Mouse (Mus musculus) limb, embryonic 13.5 days (tissue): ENCODE data around the gene Mical2. TPM values are rescaled to one million over a fixed set of nuclear protein-coding genes. Genes with fewer than 3 reads are reported as not detected.

Source experiments
- ATAC-seq: fragments of 200-750 bp; cut with Nextera tagmentation; 2 replicates; pipeline ENCODE4 v1.8.0; 2017; ENCODE audit warnings: low read depth, moderate number of reproducible peaks, moderate TSS enrichment; ENCODE audit not compliant: low FRiP score
- H3K27ac ChIP-seq: fragments of 300-500 bp; sonication (generic); 2 replicates; pipeline ENCODE4 v1.5.1; 2015; ENCODE audit warnings: inconsistent platforms, mild to moderate bottlenecking, moderate library complexity
- H3K27me3 ChIP-seq: fragments of 300-500 bp; sonication (generic); 2 replicates; pipeline ENCODE4 v1.6.1; 2015; ENCODE audit warnings: mild to moderate bottlenecking, inconsistent platforms
- H3K36me3 ChIP-seq: fragments of 300-500 bp; sonication (generic); 2 replicates; pipeline ENCODE4 v1.6.1; 2015; ENCODE audit warnings: inconsistent platforms, mild to moderate bottlenecking, moderate library complexity
- H3K4me1 ChIP-seq: fragments of 300-500 bp; sonication (generic); 2 replicates; pipeline ENCODE4 v1.6.1; 2015; ENCODE audit warnings: inconsistent platforms
- H3K4me2 ChIP-seq: fragments of 300-500 bp; sonication (generic); replicated peaks from 2 replicates; pipeline ENCODE4 v1.6.1; 2015; ENCODE audit warnings: inconsistent platforms, mild to moderate bottlenecking, moderate library complexity
- H3K4me3 ChIP-seq: fragments of 300-500 bp; sonication (generic); 2 replicates; pipeline ENCODE4 v1.5.1; 2015; ENCODE audit warnings: moderate library complexity, mild to moderate bottlenecking, inconsistent platforms
- H3K9ac ChIP-seq: fragments of 300-500 bp; sonication (generic); 2 replicates; pipeline ENCODE4 v1.6.1; 2015; ENCODE audit warnings: mild to moderate bottlenecking, inconsistent platforms
- H3K9me3 ChIP-seq: fragments of 300-500 bp; sonication (generic); 2 replicates; pipeline ENCODE4 v1.6.1; 2016; ENCODE audit warnings: inconsistent platforms
- WGBS: fragments of 180-500 bp; shearing (Covaris S2); methylation state at CpG from one replicate; pipeline ENCODE4 v1.1.7; 2015; 5-methylcytosine and 5-hydroxymethylcytosine counted together
- polyA plus RNA-seq: library from polyadenylated mRNA; unstranded; fragments of >200 nt; fragmentation: Nextera tagmentation; extraction: Ambion mirVana; gene quantifications from 2 replicates; pipeline ENCODE4 v1.2.1, GENCODE M21; 2015

Gene Mical2
- polyA plus RNA-seq, 1 experiment from 2014 or later: 2.3 TPM

GRCm38 (mm10) chr7:112354503-112354951 lies 128.9 kb downstream of the Mical2 start:
- ATAC-seq: peak; percentile 52; the same call in 1 of the 2 replicates
- Histone ChIP-seq H3K27me3 (no peaks in the 10 kb centered on the region), H3K36me3 (no peaks in the 10 kb centered on the region), H3K4me1 (peaks cover 49% of the 10 kb centered on the region), H3K9me3 (no peaks in the 10 kb centered on the region), H3K27ac (0 out of 2 replicates have a peak overlapping the region, but pooled peaks have one; percentile 6), H3K4me2 (peak overlapping the region; percentile 33), H3K9ac (no peak overlapping the region), H3K4me3 (no peak overlapping the region)
- WGBS: 16% methylated on average over 7 of the region's 7 CpGs

- Histone ChIP-seq H3K27me3 (no peaks in the 10 kb centered on the region), H3K27ac (no peak overlapping the region), H3K4me1 (peaks cover 13% of the 10 kb centered on the region), H3K9ac (no peak overlapping the region), H3K4me3 (no peak overlapping the region), H3K4me2 (no peak overlapping the region), H3K36me3 (no peaks in the 10 kb centered on the region), H3K9me3 (no peaks in the 10 kb centered on the region)
- no peak for ATAC-seq
- WGBS: 77% methylated on average over 3 of the region's 3 CpGs
Measured at GRCm38 (mm10) chr7:112359594-112359993, 133.9 kb downstream of the Mical2 start.

GRCm38 (mm10) chr7:112362574-112363200 lies 137.0 kb downstream of the Mical2 start:
- whole genome bisulfite sequencing: 40% methylated on average over 7 of the region's 7 CpGs
- no peak for ATAC-seq
- Histone ChIP-seq H3K4me3 (no peak overlapping the region), H3K36me3 (no peaks in the 10 kb centered on the region), H3K27ac (no peak overlapping the region), H3K9me3 (no peaks in the 10 kb centered on the region), H3K4me1 (no peaks in the 10 kb centered on the region), H3K27me3 (no peaks in the 10 kb centered on the region), H3K9ac (no peak overlapping the region), H3K4me2 (no peak overlapping the region)

GRCm38 (mm10) chr7:112365864-112366263 lies 140.2 kb downstream of the Mical2 start:
- no peak overlapping the region for H3K4me2 ChIP-seq
- no peak for ATAC-seq
- H3K27me3 ChIP-seq: no peaks in the 10 kb centered on the region
- no peak overlapping the region for H3K27ac ChIP-seq
- H3K9ac ChIP-seq: no peak overlapping the region
- no peaks in the 10 kb centered on the region for H3K9me3 ChIP-seq
- no peaks in the 10 kb centered on the region for H3K36me3 ChIP-seq
- H3K4me1 ChIP-seq: 0 out of 2 replicates have a peak, but pooled peaks cover 5% of the 10 kb centered on the region
- H3K4me3 ChIP-seq: no peak overlapping the region
- 81% methylated on average over 3 of the region's 3 CpGs for WGBS

- H3K4me3 ChIP-seq: no peak overlapping the region
- no peaks in the 10 kb centered on the region for H3K9me3 ChIP-seq
- no peaks in the 10 kb centered on the region for H3K36me3 ChIP-seq
- ATAC-seq: no peak
- H3K27ac ChIP-seq: no peak overlapping the region
- H3K27me3 ChIP-seq: no peaks in the 10 kb centered on the region
- WGBS: 31% methylated on average over 2 of the region's 2 CpGs
- no peak overlapping the region for H3K9ac ChIP-seq
- no peak overlapping the region for H3K4me2 ChIP-seq
- H3K4me1 ChIP-seq: 0 out of 2 replicates have a peak, but pooled peaks cover 5% of the 10 kb centered on the region
Measured at GRCm38 (mm10) chr7:112369046-112369445, 143.4 kb downstream of the Mical2 start.

- WGBS: 88% methylated on average over 3 of the region's 3 CpGs
- no peak overlapping the region for H3K4me2 ChIP-seq
- ATAC-seq: no peak
Measured at GRCm38 (mm10) chr7:112369977-112370376, 144.3 kb downstream of the Mical2 start.

GRCm38 (mm10) chr7:112371387-112371786 lies 145.7 kb downstream of the Mical2 start:
- no peak for ATAC-seq
- Histone ChIP-seq H3K36me3 (no peaks in the 10 kb centered on the region), H3K27me3 (no peaks in the 10 kb centered on the region), H3K4me2 (no peak overlapping the region), H3K4me1 (peaks cover 17% of the 10 kb centered on the region), H3K4me3 (no peak overlapping the region), H3K9ac (no peak overlapping the region), H3K27ac (no peak overlapping the region), H3K9me3 (no peaks in the 10 kb centered on the region)
- WGBS: 75% methylated on average over 2 of the region's 2 CpGs

More at GRCm38 (mm10) chr7:112369977-112370376, 144.3 kb downstream of the Mical2 start:
- H3K9me3 ChIP-seq: no peaks in the 10 kb centered on the region
- peaks cover 7% of the 10 kb centered on the region for H3K4me1 ChIP-seq
- no peaks in the 10 kb centered on the region for H3K27me3 ChIP-seq
- H3K36me3 ChIP-seq: no peaks in the 10 kb centered on the region
- H3K9ac ChIP-seq: no peak overlapping the region
- H3K27ac ChIP-seq: no peak overlapping the region
- H3K4me3 ChIP-seq: no peak overlapping the region

- H3K9me3 ChIP-seq: no peaks in the 10 kb centered on the region
- no peaks in the 10 kb centered on the region for H3K27me3 ChIP-seq
- H3K36me3 ChIP-seq: no peaks in the 10 kb centered on the region
- no peak overlapping the region for H3K4me3 ChIP-seq
- WGBS: 78% methylated on average over 5 of the region's 5 CpGs
- no peak overlapping the region for H3K4me2 ChIP-seq
- no peak for ATAC-seq
- no peak overlapping the region for H3K27ac ChIP-seq
- H3K4me1 ChIP-seq: peaks cover 20% of the 10 kb centered on the region
- H3K9ac ChIP-seq: no peak overlapping the region
Measured at GRCm38 (mm10) chr7:112374035-112374434, 148.4 kb downstream of the Mical2 start.

GRCm38 (mm10) chr7:112375062-112375461 lies 149.4 kb downstream of the Mical2 start:
- H3K4me3 ChIP-seq: no peak overlapping the region
- H3K9ac ChIP-seq: no peak overlapping the region
- ATAC-seq: no peak
- no peaks in the 10 kb centered on the region for H3K9me3 ChIP-seq
- 54% methylated on average over 9 of the region's 9 CpGs for WGBS
- H3K4me2 ChIP-seq: no peak overlapping the region
- H3K36me3 ChIP-seq: no peaks in the 10 kb centered on the region
- H3K4me1 ChIP-seq: peaks cover 14% of the 10 kb centered on the region
- H3K27ac ChIP-seq: no peak overlapping the region
- H3K27me3 ChIP-seq: no peaks in the 10 kb centered on the region

- 57% methylated on average over 5 of the region's 5 CpGs for WGBS
Measured at GRCm38 (mm10) chr7:112375900-112376299, 150.2 kb downstream of the Mical2 start.

GRCm38 (mm10) chr7:112376611-112377010 lies 151.0 kb downstream of the Mical2 start:
- H3K27ac ChIP-seq: no peak overlapping the region
- ATAC-seq: no peak
- H3K9ac ChIP-seq: no peak overlapping the region
- no peaks in the 10 kb centered on the region for H3K9me3 ChIP-seq
- H3K4me3 ChIP-seq: no peak overlapping the region
- no peak overlapping the region for H3K4me2 ChIP-seq
- peaks cover 14% of the 10 kb centered on the region for H3K4me1 ChIP-seq
- WGBS: 47% methylated on average over 2 of the region's 2 CpGs
- H3K36me3 ChIP-seq: no peaks in the 10 kb centered on the region
- no peaks in the 10 kb centered on the region for H3K27me3 ChIP-seq

More at GRCm38 (mm10) chr7:112375900-112376299, 150.2 kb downstream of the Mical2 start:
- Histone ChIP-seq H3K4me1 (peaks cover 14% of the 10 kb centered on the region), H3K4me3 (no peak overlapping the region), H3K9me3 (no peaks in the 10 kb centered on the region), H3K27me3 (no peaks in the 10 kb centered on the region), H3K9ac (no peak overlapping the region), H3K27ac (no peak overlapping the region), H3K36me3 (no peaks in the 10 kb centered on the region), H3K4me2 (no peak overlapping the region)
- no peak for ATAC-seq

- H3K9me3 ChIP-seq: no peaks in the 10 kb centered on the region
- no peak overlapping the region for H3K9ac ChIP-seq
- H3K36me3 ChIP-seq: no peaks in the 10 kb centered on the region
- no peak overlapping the region for H3K4me2 ChIP-seq
- H3K27me3 ChIP-seq: no peaks in the 10 kb centered on the region
- 44% methylated on average over 8 of the region's 8 CpGs for WGBS
- H3K27ac ChIP-seq: no peak overlapping the region
- peaks cover 14% of the 10 kb centered on the region for H3K4me1 ChIP-seq
- no peak overlapping the region for H3K4me3 ChIP-seq
- ATAC-seq: 0 out of 2 replicates have a peak, but pooled peaks have one; percentile 75
Measured at GRCm38 (mm10) chr7:112377314-112377713, 151.7 kb downstream of the Mical2 start.

GRCm38 (mm10) chr7:112378056-112378455 lies 152.4 kb downstream of the Mical2 start:
- Histone ChIP-seq H3K4me2 (no peak overlapping the region), H3K27ac (no peak overlapping the region), H3K4me1 (peaks cover 14% of the 10 kb centered on the region), H3K4me3 (no peak overlapping the region), H3K9ac (no peak overlapping the region), H3K27me3 (no peaks in the 10 kb centered on the region), H3K36me3 (no peaks in the 10 kb centered on the region), H3K9me3 (no peaks in the 10 kb centered on the region)
- WGBS: 89% methylated on average over 5 of the region's 5 CpGs
- ATAC-seq: no peak
